Mouse (Mus musculus) lung, embryonic 15.5 days (tissue): ENCODE measurements around the gene Gnat2. TPM values are rescaled to one million over a fixed set of nuclear protein-coding genes. Genes with fewer than 3 reads are reported as not detected.

Experiments used
- ATAC-seq: fragments of 200-750 bp; cut with Nextera tagmentation; 2 replicates; pipeline ENCODE4 v1.8.0; 2017; ENCODE audit warnings: moderate number of reproducible peaks, borderline replicate concordance; ENCODE audit not compliant: low FRiP score, low TSS enrichment; ENCODE audit errors: extremely low read depth
- H3K27ac ChIP-seq: fragments of 300-500 bp; sonication (generic); 2 replicates; pipeline ENCODE4 v1.5.1; 2015; ENCODE audit warnings: moderate library complexity, mild to moderate bottlenecking, inconsistent platforms
- H3K27me3 ChIP-seq: fragments of 300-500 bp; sonication (generic); 2 replicates; pipeline ENCODE4 v1.6.1; 2015; ENCODE audit warnings: inconsistent platforms
- H3K36me3 ChIP-seq: fragments of 300-500 bp; sonication (generic); 2 replicates; pipeline ENCODE4 v1.6.1; 2015; ENCODE audit warnings: inconsistent platforms
- H3K4me1 ChIP-seq: fragments of 300-500 bp; sonication (generic); 2 replicates; pipeline ENCODE4 v1.6.1; 2015; ENCODE audit warnings: inconsistent platforms
- H3K4me2 ChIP-seq: fragments of 300-500 bp; sonication (generic); 2 replicates; pipeline ENCODE4 v1.6.1; 2015; ENCODE audit warnings: inconsistent platforms, mild to moderate bottlenecking, moderate library complexity
- H3K4me3 ChIP-seq: fragments of 300-500 bp; sonication (generic); 2 replicates; pipeline ENCODE4 v1.5.1; 2015; ENCODE audit warnings: mild to moderate bottlenecking, inconsistent platforms
- H3K9ac ChIP-seq: fragments of 300-500 bp; sonication (generic); 2 replicates; pipeline ENCODE4 v1.6.1; 2015; ENCODE audit warnings: inconsistent platforms
- H3K9me3 ChIP-seq: fragments of 300-500 bp; sonication (generic); 2 replicates; pipeline ENCODE4 v1.6.1; 2016; ENCODE audit warnings: inconsistent platforms
- WGBS: fragments of 180-500 bp; shearing (Covaris S2); methylation state at CpG from one replicate; pipeline ENCODE4 v1.1.7; 2015; 5-methylcytosine and 5-hydroxymethylcytosine counted together
- polyA plus RNA-seq: library from polyadenylated mRNA; unstranded; fragments of >200 nt; fragmentation: Nextera tagmentation; extraction: Ambion mirVana; gene quantifications from 2 replicates; pipeline ENCODE4 v1.2.1, GENCODE M21; 2015

The Gnat2 gene
- polyA plus RNA-seq, 1 experiment from 2014 or later: 0.96 TPM

GRCm38 (mm10) chr3:108085721-108086469 is 6.7 kb upstream of the Gnat2 start:
- Histone ChIP-seq H3K4me3 (peak overlapping the region; percentile 74), H3K36me3 (no peaks in the 10 kb centered on the region), H3K9me3 (no peaks in the 10 kb centered on the region), H3K4me2 (peak overlapping the region; percentile 99), H3K4me1 (peaks cover 47% of the 10 kb centered on the region), H3K27ac (peak overlapping the region; percentile 94), H3K27me3 (no peaks in the 10 kb centered on the region), H3K9ac (peak overlapping the region; percentile 63)
- ATAC-seq: peak; percentile 87
- WGBS: 1% methylated on average over 31 of the region's 31 CpGs

- ATAC-seq: peak; percentile 21; the same call in 1 of the 2 replicates
- H3K27ac ChIP-seq: peak within 1 kb of the TSS; percentile 94
- peak within 1 kb of the TSS; percentile 74 for H3K4me3 ChIP-seq
- H3K4me2 ChIP-seq: peak within 1 kb of the TSS; percentile 99
- H3K9me3 ChIP-seq: no peaks in the 10 kb centered on the region
- WGBS: under 1% methylated on average over 29 of the region's 29 CpGs
- peaks cover 46% of the 10 kb centered on the region for H3K4me1 ChIP-seq
- no peaks in the 10 kb centered on the region for H3K27me3 ChIP-seq
- peak within 1 kb of the TSS; percentile 63 for H3K9ac ChIP-seq
- no peaks in the 10 kb centered on the region for H3K36me3 ChIP-seq
These were observed 6.1 kb upstream of the Gnat2 start, which contains the start of gene Ampd2 for GRCm38 (mm10) chr3:108086470-108086979. TSS of gene Ampd2 (minus strand) at chr3:108086651.

- peaks cover 38% of the 10 kb centered on the region for H3K4me1 ChIP-seq
These were observed 5.3 kb upstream of the Gnat2 start for GRCm38 (mm10) chr3:108087329-108087728.

GRCm38 (mm10) chr3:108088842-108089380 is 3.7 kb upstream of the Gnat2 start:
- peaks cover 25% of the 10 kb centered on the region for H3K4me1 ChIP-seq
- no peaks in the 10 kb centered on the region for H3K36me3 ChIP-seq
- H3K9ac ChIP-seq: no peak overlapping the region; the same call in 1 of the 2 replicates
- no peaks in the 10 kb centered on the region for H3K9me3 ChIP-seq
- ATAC-seq: no peak
- no peak overlapping the region for H3K4me3 ChIP-seq
- no peak overlapping the region for H3K27ac ChIP-seq
- no peaks in the 10 kb centered on the region for H3K27me3 ChIP-seq
- H3K4me2 ChIP-seq: no peak overlapping the region
- WGBS: 34% methylated on average over 5 of the region's 5 CpGs

More at GRCm38 (mm10) chr3:108087329-108087728, 5.3 kb upstream of the Gnat2 start:
- Histone ChIP-seq H3K27ac (no peak overlapping the region), H3K9ac (no peak overlapping the region), H3K4me2 (peak overlapping the region; percentile 99; the same call in 1 of the 2 replicates), H3K4me3 (no peak overlapping the region), H3K36me3 (no peaks in the 10 kb centered on the region), H3K9me3 (no peaks in the 10 kb centered on the region), H3K27me3 (no peaks in the 10 kb centered on the region)
- 78% methylated on average over 3 of the region's 3 CpGs for WGBS
- no peak for ATAC-seq

GRCm38 (mm10) chr3:108089916-108090315 is 2.7 kb upstream of the Gnat2 start:
- Histone ChIP-seq H3K9me3 (no peaks in the 10 kb centered on the region), H3K9ac (no peak overlapping the region), H3K4me1 (peaks cover 15% of the 10 kb centered on the region), H3K27me3 (no peaks in the 10 kb centered on the region), H3K27ac (no peak overlapping the region), H3K4me2 (no peak overlapping the region), H3K4me3 (no peak overlapping the region), H3K36me3 (no peaks in the 10 kb centered on the region)
- no peak for ATAC-seq
- WGBS: 56% methylated on average over 2 of the region's 2 CpGs

- Histone ChIP-seq H3K4me3 (no peak overlapping the region), H3K9me3 (no peaks in the 10 kb centered on the region), H3K4me2 (no peak overlapping the region), H3K4me1 (peaks cover 13% of the 10 kb centered on the region; the same call in 1 of the 2 replicates), H3K36me3 (no peaks in the 10 kb centered on the region), H3K27ac (no peak overlapping the region), H3K9ac (no peak overlapping the region), H3K27me3 (no peaks in the 10 kb centered on the region)
- 84% methylated on average over 2 of the region's 2 CpGs for WGBS
- ATAC-seq: no peak
These were observed 2.0 kb upstream of the Gnat2 start for GRCm38 (mm10) chr3:108090561-108090960.

GRCm38 (mm10) chr3:108092030-108092429 is 559 bp upstream of the Gnat2 start:
- no peaks in the 10 kb centered on the region for H3K36me3 ChIP-seq
- no peaks in the 10 kb centered on the region for H3K27me3 ChIP-seq
- H3K27ac ChIP-seq: no peak overlapping the region
- H3K4me2 ChIP-seq: no peak overlapping the region
- 61% methylated on average over 6 of the region's 6 CpGs for WGBS
- no peaks in the 10 kb centered on the region for H3K9me3 ChIP-seq
- no peak overlapping the region for H3K9ac ChIP-seq
- H3K4me3 ChIP-seq: no peak overlapping the region
- 0 out of 2 replicates have a peak, but pooled peaks cover 6% of the 10 kb centered on the region for H3K4me1 ChIP-seq
- no peak for ATAC-seq

GRCm38 (mm10) chr3:108093306-108093705 is 717 bp downstream of the Gnat2 start:
- Histone ChIP-seq H3K27me3 (no peaks in the 10 kb centered on the region), H3K4me1 (0 out of 2 replicates have a peak, but pooled peaks cover 4% of the 10 kb centered on the region), H3K36me3 (no peaks in the 10 kb centered on the region), H3K9me3 (no peaks in the 10 kb centered on the region), H3K9ac (no peak overlapping the region), H3K27ac (no peak overlapping the region), H3K4me3 (no peak overlapping the region), H3K4me2 (no peak overlapping the region)
- WGBS: 50% methylated on average over 6 of the region's 6 CpGs
- ATAC-seq: no peak

- H3K9me3 ChIP-seq: no peaks in the 10 kb centered on the region
- no peaks in the 10 kb centered on the region for H3K27me3 ChIP-seq
- H3K4me2 ChIP-seq: no peak overlapping the region
- H3K9ac ChIP-seq: no peak overlapping the region
- no peak for ATAC-seq
- no peak overlapping the region for H3K4me3 ChIP-seq
- WGBS: 71% methylated on average over 1 of the region's 1 CpGs
- no peak overlapping the region for H3K27ac ChIP-seq
- no peaks in the 10 kb centered on the region for H3K36me3 ChIP-seq
- 0 out of 2 replicates have a peak, but pooled peaks cover under 1% of the 10 kb centered on the region for H3K4me1 ChIP-seq
These were observed 1.6 kb downstream of the Gnat2 start for GRCm38 (mm10) chr3:108094146-108094545.

GRCm38 (mm10) chr3:108094976-108095760 is 2.6 kb downstream of the Gnat2 start:
- H3K27me3 ChIP-seq: no peaks in the 10 kb centered on the region

GRCm38 (mm10) chr3:108096226-108096625 is 3.6 kb downstream of the Gnat2 start:
- no peak overlapping the region for H3K4me2 ChIP-seq
- no peaks in the 10 kb centered on the region for H3K36me3 ChIP-seq
- H3K4me3 ChIP-seq: no peak overlapping the region
- H3K4me1 ChIP-seq: no peaks in the 10 kb centered on the region
- H3K27ac ChIP-seq: no peak overlapping the region
- WGBS: 62% methylated on average over 8 of the region's 8 CpGs
- H3K27me3 ChIP-seq: no peaks in the 10 kb centered on the region
- no peaks in the 10 kb centered on the region for H3K9me3 ChIP-seq
- H3K9ac ChIP-seq: no peak overlapping the region
- ATAC-seq: no peak

More at GRCm38 (mm10) chr3:108094976-108095760, 2.6 kb downstream of the Gnat2 start:
- Histone ChIP-seq H3K4me2 (no peak overlapping the region), H3K4me3 (no peak overlapping the region), H3K4me1 (no peaks in the 10 kb centered on the region), H3K36me3 (no peaks in the 10 kb centered on the region), H3K9ac (no peak overlapping the region), H3K27ac (no peak overlapping the region), H3K9me3 (no peaks in the 10 kb centered on the region)
- no peak for ATAC-seq
- 90% methylated on average over 12 of the region's 12 CpGs for WGBS
